Mouse (Mus musculus) spleen, adult 2 months (tissue): ENCODE results near the gene Zfp664. TPM values are rescaled to one million over a fixed set of nuclear protein-coding genes. Genes with fewer than 3 reads are reported as not detected.

Experiments
- DNase-seq, 2 experiments: peaks; one replicate each; pipeline versions ENCODE4 v3.0.0 to v3.0.0-alpha.2; 2012 to 2021; ENCODE audit warnings: low spot score in 2 of 2, low read depth in 1 of 2
- H3K27ac ChIP-seq: fragments of 200-500 bp; 2 replicates; pipeline ENCODE4 v1.5.1; 2012; ENCODE audit warnings: low read length, inconsistent platforms; ENCODE audit not compliant: insufficient read depth
- H3K27me3 ChIP-seq: fragments of 200-500 bp; 2 replicates; pipeline ENCODE4 v1.6.1; 2012; ENCODE audit warnings: mild to moderate bottlenecking, moderate library complexity, low read length, inconsistent platforms; ENCODE audit not compliant: control insufficient read depth, insufficient read depth
- H3K36me3 ChIP-seq: fragments of 200-500 bp; 2 replicates; pipeline ENCODE4 v1.6.1; 2012; ENCODE audit warnings: mild to moderate bottlenecking, low read length, inconsistent platforms; ENCODE audit not compliant: control insufficient read depth, insufficient read depth
- H3K4me1 ChIP-seq: fragments of 200-500 bp; 2 replicates; pipeline ENCODE4 v1.6.1; 2011; ENCODE audit warnings: inconsistent platforms; ENCODE audit not compliant: control insufficient read depth, insufficient read depth, insufficient read length
- H3K4me3 ChIP-seq: fragments of 200-500 bp; 2 replicates; pipeline ENCODE4 v1.5.1; 2011; ENCODE audit warnings: mild to moderate bottlenecking, inconsistent platforms; ENCODE audit not compliant: insufficient read depth, insufficient read length; ENCODE audit errors: extremely low read depth
- CTCF ChIP-seq: fragments of 200-500 bp; IDR thresholded peaks from 2 replicates; pipeline ENCODE4 v1.5.1; 2011; ENCODE audit warnings: mild to moderate bottlenecking, inconsistent platforms; ENCODE audit not compliant: insufficient read depth, insufficient read length, insufficient replicate concordance; ENCODE audit errors: extremely low read depth
- POLR2A ChIP-seq: fragments of 200-500 bp; IDR thresholded peaks from 2 replicates; pipeline ENCODE4 v1.6.1; 2011; ENCODE audit warnings: low read depth, low read length, inconsistent platforms
- WGBS: fragments of 180-500 bp; shearing (Covaris S2); methylation state at CpG from one replicate; pipeline ENCODE4 v1.1.7; 2018; 5-methylcytosine and 5-hydroxymethylcytosine counted together
- polyA plus RNA-seq: library from polyadenylated mRNA; depleted of rRNA; stranded (reverse); fragments of >200 nt; gene quantifications from 2 replicates; pipeline ENCODE4 v1.2.3, GENCODE M21; 2012

Zfp664 gene
- polyA plus RNA-seq, 1 experiment, result 7.9 TPM

GRCm38 (mm10) chr5:124848994-124849393, 13.5 kb upstream of the Zfp664 start:
- Histone ChIP-seq H3K27ac (no peak overlapping the region), H3K36me3 (no peaks in the 10 kb centered on the region), H3K27me3 (no peaks in the 10 kb centered on the region), H3K4me1 (no peaks in the 10 kb centered on the region), H3K4me3 (no peak overlapping the region)
- no peak for TF ChIP-seq CTCF
- TF ChIP-seq POLR2A, result no peak
- DNase-seq, result no peak
- 77% methylated on average over 3 of the region's 3 CpGs for WGBS

GRCm38 (mm10) chr5:124851572-124851971, 10.9 kb upstream of the Zfp664 start:
- no peak for DNase-seq
- no peak for TF ChIP-seq POLR2A
- no peak for TF ChIP-seq CTCF
- no peak overlapping the region for H3K27ac ChIP-seq
- no peak overlapping the region for H3K4me3 ChIP-seq
- no peaks in the 10 kb centered on the region for H3K4me1 ChIP-seq
- 80% methylated on average over 4 of the region's 4 CpGs for WGBS
- no peaks in the 10 kb centered on the region for H3K36me3 ChIP-seq
- no peaks in the 10 kb centered on the region for H3K27me3 ChIP-seq

- no peaks in the 10 kb centered on the region for H3K27me3 ChIP-seq
- no peak overlapping the region for H3K4me3 ChIP-seq
- H3K36me3 ChIP-seq, result no peaks in the 10 kb centered on the region
- WGBS, result 57% methylated on average over 2 of the region's 2 CpGs
- DNase-seq, result no peak
- TF ChIP-seq CTCF (no peak), POLR2A (no peak)
- H3K4me1 ChIP-seq, result no peaks in the 10 kb centered on the region
- H3K27ac ChIP-seq, result no peak overlapping the region
Observed at GRCm38 (mm10) chr5:124852294-124852693, 10.2 kb upstream of the Zfp664 start.

- no peaks in the 10 kb centered on the region for H3K4me1 ChIP-seq
- TF ChIP-seq CTCF, result no peak
- TF ChIP-seq POLR2A, result no peak
- H3K36me3 ChIP-seq, result no peaks in the 10 kb centered on the region
- no peak overlapping the region for H3K27ac ChIP-seq
- H3K27me3 ChIP-seq, result no peaks in the 10 kb centered on the region
- DNase-seq, result no peak
- 85% methylated on average over 2 of the region's 2 CpGs for WGBS
- no peak overlapping the region for H3K4me3 ChIP-seq
Observed at GRCm38 (mm10) chr5:124853079-124853478, 9.4 kb upstream of the Zfp664 start.

GRCm38 (mm10) chr5:124854202-124854601, 8.3 kb upstream of the Zfp664 start:
- Histone ChIP-seq H3K27ac (no peak overlapping the region), H3K36me3 (no peaks in the 10 kb centered on the region), H3K4me1 (no peaks in the 10 kb centered on the region), H3K27me3 (no peaks in the 10 kb centered on the region), H3K4me3 (no peak overlapping the region)
- DNase-seq, result no peak
- 86% methylated on average over 4 of the region's 4 CpGs for WGBS
- no peak for TF ChIP-seq CTCF
- no peak for TF ChIP-seq POLR2A

GRCm38 (mm10) chr5:124860013-124860412, 2.5 kb upstream of the Zfp664 start:
- Histone ChIP-seq H3K4me3 (no peak overlapping the region), H3K4me1 (peaks cover 11% of the 10 kb centered on the region)
- TF ChIP-seq CTCF, result no peak

GRCm38 (mm10) chr5:124861463-124861862, 1.0 kb upstream of the Zfp664 start:
- peak overlapping the region; percentile 69 for H3K4me3 ChIP-seq
- H3K36me3 ChIP-seq, result no peaks in the 10 kb centered on the region
- no peak overlapping the region for H3K27ac ChIP-seq
- H3K27me3 ChIP-seq, result peaks cover 12% of the 10 kb centered on the region
- TF ChIP-seq POLR2A (no peak), CTCF (no peak)
- peak; percentile 17 to 45 for DNase-seq
- peaks cover 11% of the 10 kb centered on the region for H3K4me1 ChIP-seq
- 1% methylated on average over 33 of the region's 33 CpGs for WGBS

More at GRCm38 (mm10) chr5:124860013-124860412, 2.5 kb upstream of the Zfp664 start:
- DNase-seq, result no peak
- Histone ChIP-seq H3K27me3 (peaks cover 12% of the 10 kb centered on the region), H3K36me3 (no peaks in the 10 kb centered on the region), H3K27ac (no peak overlapping the region)
- WGBS, result 9% methylated on average over 5 of the region's 5 CpGs
